Mouse (Mus musculus) left cerebral cortex, postnatal 36 days (tissue): ENCODE measurements around the gene Dcun1d2. TPM values are rescaled to one million over a fixed set of nuclear protein-coding genes. Genes with fewer than 3 reads are reported as not detected.
A peak's percentile ranks its signal among the peaks of the same experiment; 100 is the strongest.
"Not testable (repeated sequence)": the region's sequence is repeated elsewhere in the genome, so short reads cannot be mapped to it uniquely, and the experiment has no call there.

Experiments used
- DNase-seq, 2 experiments: peaks; one replicate each; pipeline ENCODE4 v3.0.0; 2021 to 2022; ENCODE audit warnings: low spot score in 2 of 2, mixed read lengths in 1 of 2
- intact Hi-C: fragments of 180-260 bp; cut with DNase I; formaldehyde crosslinking; loops from one replicate; pipeline ENCODE4 v1.15.1; 2025
- total RNA-seq, 2 experiments: library from RNA; stranded (reverse); gene quantifications; 2 replicates each; pipeline ENCODE4 v1.2.3; 2021

The Dcun1d2 gene
- 10 to 100 TPM; 37.0 to 38.4 TPM for total RNA-seq

- intact Hi-C loops = loop anchor here (2.0 kb wide), 1 partner anchor 51 kb away; the partner anchor contains the start of gene Tfdp1
- peak; percentile 97 to 98 for DNase-seq
Observed at GRCm38 (mm10) chr8:13287692-13288623, at the start of gene Dcun1d2, which contains the start of gene Tmco3. Gene Dcun1d2 (minus strand): TSS chr8:13288131. Gene Tmco3 (plus strand): TSS chr8:13288190.

GRCm38 (mm10) chr8:13337678-13338077, 49.7 kb upstream of the Dcun1d2 start:
- intact Hi-C loops = loop anchor here (2.0 kb wide), 1 partner anchor 49 kb away; the partner anchor contains the start of genes Dcun1d2 and Tmco3
- DNase-seq = no peak

GRCm38 (mm10) chr8:13337245-13337644, 49.3 kb upstream of the Dcun1d2 start:
- DNase-seq, intact Hi-C loops: not testable (repeated sequence)

GRCm38 (mm10) chr8:13334671-13335070, 46.7 kb upstream of the Dcun1d2 start:
- no peak for DNase-seq
- intact Hi-C loops = no loop called here

GRCm38 (mm10) chr8:13326598-13326997, 38.7 kb upstream of the Dcun1d2 start:
- no peak for DNase-seq
- intact Hi-C loops = no loop called here

GRCm38 (mm10) chr8:13316671-13317070, 28.7 kb upstream of the Dcun1d2 start:
- intact Hi-C loops = no loop called here
- DNase-seq = no peak

GRCm38 (mm10) chr8:13314922-13315321, 27.0 kb upstream of the Dcun1d2 start:
- intact Hi-C loops = no loop called here
- DNase-seq = no peak

GRCm38 (mm10) chr8:13306916-13307315, 19.0 kb upstream of the Dcun1d2 start:
- DNase-seq = no peak
- intact Hi-C loops = no loop called here

GRCm38 (mm10) chr8:13306309-13306909, 18.5 kb upstream of the Dcun1d2 start:
- intact Hi-C loops = no loop called here
- no peak for DNase-seq

GRCm38 (mm10) chr8:13305884-13306283, 18.0 kb upstream of the Dcun1d2 start:
- intact Hi-C loops = no loop called here
- DNase-seq = no peak

- DNase-seq = peak; percentile 13 to 36
- intact Hi-C loops = no loop called here
Observed at GRCm38 (mm10) chr8:13305459-13305858, 17.5 kb upstream of the Dcun1d2 start.

GRCm38 (mm10) chr8:13301036-13301435, 13.1 kb upstream of the Dcun1d2 start:
- intact Hi-C loops = no loop called here
- DNase-seq = no peak

- no peak for DNase-seq
- intact Hi-C loops = no loop called here
Observed at GRCm38 (mm10) chr8:13299571-13299970, 11.6 kb upstream of the Dcun1d2 start.

- intact Hi-C loops = no loop called here
- no peak for DNase-seq
Observed at GRCm38 (mm10) chr8:13293677-13294470, 5.9 kb upstream of the Dcun1d2 start.

- intact Hi-C loops = no loop called here
- peak; percentile 45 to 76 for DNase-seq
Observed at GRCm38 (mm10) chr8:13292364-13292763, 4.4 kb upstream of the Dcun1d2 start.

GRCm38 (mm10) chr8:13288646-13289045, 715 bp upstream of the Dcun1d2 start:
- DNase-seq = no peak
- intact Hi-C loops = loop anchor here (2.0 kb wide), 1 partner anchor 50 kb away; the partner anchor contains the start of gene Tfdp1

- DNase-seq = peak; percentile 77 to 82
- intact Hi-C loops = no loop called here
Observed at GRCm38 (mm10) chr8:13287304-13287691, 633 bp downstream of the Dcun1d2 start.

GRCm38 (mm10) chr8:13283200-13283599, 4.7 kb downstream of the Dcun1d2 start:
- no peak for DNase-seq
- intact Hi-C loops = no loop called here

GRCm38 (mm10) chr8:13276941-13277447, 10.9 kb downstream of the Dcun1d2 start:
- intact Hi-C loops = no loop called here
- no peak for DNase-seq

- intact Hi-C loops = no loop called here
- DNase-seq = no peak
Observed at GRCm38 (mm10) chr8:13272834-13273233, 15.1 kb downstream of the Dcun1d2 start.
